Mouse (Mus musculus) megakaryocyte, embryonic 14.5 days (primary cell): ENCODE measurements around the gene Ltbp3.

ENCODE experiments used
- FLI1 ChIP-seq: IDR thresholded peaks from 2 replicates; pipeline ENCODE4 v1.6.1; 2012; ENCODE audit warnings: low read length, inconsistent platforms, mixed read lengths
- GATA1 ChIP-seq: IDR thresholded peaks from 3 replicates; pipeline ENCODE4 v1.6.1; 2012; ENCODE audit warnings: mixed read lengths, low read length, inconsistent platforms, borderline replicate concordance

DNA sequence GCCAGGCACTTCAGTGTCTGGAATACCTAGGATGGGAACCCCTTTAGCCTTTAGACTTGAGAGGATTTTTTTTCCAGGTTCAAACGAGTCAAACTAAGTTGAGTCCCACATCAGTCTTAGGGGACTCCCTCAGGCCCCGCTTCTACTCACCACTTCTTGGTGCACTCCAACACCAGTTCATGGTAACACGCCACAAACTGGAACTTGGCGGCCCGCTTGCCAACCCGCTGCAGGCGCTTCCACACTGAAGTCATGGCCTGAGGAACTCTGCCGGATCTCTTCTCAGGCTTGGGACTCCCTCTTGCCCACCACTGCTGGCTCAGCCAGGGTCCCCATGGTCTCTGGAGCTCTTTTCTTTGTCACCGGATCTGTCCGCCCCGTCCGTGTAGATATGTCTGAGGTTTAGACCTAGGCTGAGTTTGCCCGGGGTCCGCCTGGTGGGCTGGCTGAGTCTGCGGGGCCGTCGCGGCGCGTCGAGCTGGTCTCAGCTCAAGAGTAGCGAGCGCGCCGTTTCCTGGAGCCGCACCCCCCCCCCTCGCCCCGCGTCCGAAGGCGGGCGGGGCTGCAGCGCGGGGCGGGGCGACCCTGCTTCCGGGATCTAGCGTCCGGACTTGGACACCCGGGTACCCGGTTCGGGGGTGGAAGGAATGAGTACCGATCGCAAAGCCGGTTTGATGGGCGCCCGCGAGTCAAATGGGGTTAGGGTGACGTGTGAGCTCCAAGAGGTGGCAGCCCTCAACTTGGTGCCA is 14.8 kb upstream of the Ltbp3 start, which contains the start of gene Ehbp1l1:
- TF ChIP-seq GATA1 (no peak), FLI1 (no peak)
